Mouse (Mus musculus): ENCODE measurements around the gene Dedd2.

DNA sequence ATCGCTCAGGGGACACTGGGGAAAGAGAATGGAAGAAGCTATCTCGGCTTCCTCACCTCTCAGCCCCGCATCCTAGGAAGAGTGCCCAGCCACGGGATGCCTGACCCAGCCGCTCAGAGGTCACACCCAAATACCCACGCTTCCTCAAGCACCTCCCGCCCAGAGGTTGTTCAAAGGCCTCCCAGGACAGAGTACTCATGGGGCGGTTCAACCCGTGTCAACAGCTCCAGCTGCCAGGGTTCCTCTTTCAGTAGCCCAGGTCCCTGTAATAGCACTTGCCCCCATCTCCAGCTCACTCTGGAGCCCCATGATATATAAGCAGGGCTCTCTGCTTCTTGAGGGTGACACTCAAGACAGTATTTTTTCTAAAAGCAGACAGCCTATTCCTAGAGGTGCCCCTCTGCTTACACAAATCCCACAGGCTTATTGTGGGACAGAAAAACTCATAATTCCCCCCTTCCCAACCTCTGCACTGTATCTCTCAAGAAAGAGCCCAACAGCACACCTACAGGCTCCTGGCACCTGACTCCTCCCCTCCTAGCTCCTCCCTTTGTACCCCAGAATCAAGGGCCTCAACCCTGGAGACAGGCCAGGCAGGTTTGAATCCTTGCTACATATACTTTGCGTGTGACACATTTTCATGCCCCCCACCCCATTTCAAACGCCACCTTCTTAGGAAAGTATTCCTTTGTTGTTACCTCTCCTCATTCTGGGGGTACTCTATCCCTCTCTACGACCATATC lies 2.6 kb downstream of the Dedd2 start:
- TF ChIP-seq CTCF (IDR thresholded peaks at IDR 0.05; ENCODE audit: control insufficient read depth, insufficient read depth, low read length): 0 out of 2 replicates have a peak, but pooled peaks have one; percentile 7
- TF ChIP-seq POLR2A (IDR thresholded peaks at IDR 0.05; ENCODE audit: borderline replicate concordance, control insufficient read depth, low read depth, low read length): no peak
